Mouse (Mus musculus) embryo, embryonic 11.5 days (tissue): ENCODE measurements at regions not wholly inside any gene's neighbourhood (a gene's known extent, or its start where the extent isn't known, plus 50 kb on each side); places are given as distances from the start of the nearest gene placed in this dataset.

ENCODE experiments used
- DNase-seq: peaks from one replicate; pipeline ENCODE4 v3.0.0-alpha.2; 2012; ENCODE audit warnings: low read depth, low spot score

GRCm38 (mm10) chr13:51016956-51017703 lies 83.5 kb upstream of the Spin1 start:
- DNase-seq, result no peak

GRCm38 (mm10) chr13:51017727-51018321 lies 82.9 kb upstream of the Spin1 start:
- DNase-seq, result peak; percentile 57

- no peak for DNase-seq
Measured at GRCm38 (mm10) chr13:51018366-51018765, 82.3 kb upstream of the Spin1 start.

- DNase-seq, result peak; percentile 22
Measured at GRCm38 (mm10) chr13:51022401-51023250, 78.1 kb upstream of the Spin1 start.

GRCm38 (mm10) chr13:51023271-51023670 lies 77.4 kb upstream of the Spin1 start:
- DNase-seq, result no peak

GRCm38 (mm10) chr13:51026311-51026918 lies 74.3 kb upstream of the Spin1 start:
- DNase-seq, result no peak

GRCm38 (mm10) chr13:51037850-51038450 lies 62.7 kb upstream of the Spin1 start:
- no peak for DNase-seq

GRCm38 (mm10) chr13:51038955-51039354 lies 61.7 kb upstream of the Spin1 start:
- no peak for DNase-seq

GRCm38 (mm10) chr13:51041121-51041520 lies 59.6 kb upstream of the Spin1 start:
- DNase-seq, result no peak

GRCm38 (mm10) chr13:51042881-51043402 lies 57.7 kb upstream of the Spin1 start:
- DNase-seq, result no peak
